Mouse (Mus musculus): ENCODE measurements around the gene Btbd35f4. TPM values are rescaled to one million over a fixed set of nuclear protein-coding genes. Genes with fewer than 3 reads are reported as not detected.
"Not testable (repeated sequence)": the region's sequence is repeated elsewhere in the genome, so short reads cannot be mapped to it uniquely, and the experiment has no call there.

Btbd35f4 gene
- not detected in 3 replicates for total RNA-seq (2017)

DNA sequence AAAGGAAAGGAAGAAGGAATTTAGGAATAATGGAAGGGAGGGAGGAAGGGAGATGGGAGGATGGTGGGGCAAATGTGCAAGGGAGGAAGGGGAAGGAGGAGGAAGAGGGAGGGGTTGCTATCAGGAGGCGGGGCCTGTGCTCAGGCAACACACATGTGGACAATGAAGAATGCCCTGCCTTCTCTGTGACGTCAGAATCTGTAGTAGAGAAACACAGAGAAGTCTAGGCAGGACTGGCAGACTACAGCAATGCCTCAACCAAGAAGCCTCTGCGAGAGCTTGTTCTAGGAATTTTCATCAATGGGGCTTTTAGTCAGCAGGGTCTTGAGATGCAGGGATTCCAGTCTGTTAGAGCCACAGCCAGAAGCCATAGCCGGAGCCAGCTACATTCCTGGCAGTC is at the start of gene Btbd35f4:
Btbd35f4 (plus strand) TSS at position 301 of the 400 bp plus-strand sequence.
- ATAC-seq (replicated peaks; ENCODE audit: insufficient number of reproducible peaks, low FRiP score, low TSS enrichment, poor library complexity, severe bottlenecking): not testable (repeated sequence)

DNA sequence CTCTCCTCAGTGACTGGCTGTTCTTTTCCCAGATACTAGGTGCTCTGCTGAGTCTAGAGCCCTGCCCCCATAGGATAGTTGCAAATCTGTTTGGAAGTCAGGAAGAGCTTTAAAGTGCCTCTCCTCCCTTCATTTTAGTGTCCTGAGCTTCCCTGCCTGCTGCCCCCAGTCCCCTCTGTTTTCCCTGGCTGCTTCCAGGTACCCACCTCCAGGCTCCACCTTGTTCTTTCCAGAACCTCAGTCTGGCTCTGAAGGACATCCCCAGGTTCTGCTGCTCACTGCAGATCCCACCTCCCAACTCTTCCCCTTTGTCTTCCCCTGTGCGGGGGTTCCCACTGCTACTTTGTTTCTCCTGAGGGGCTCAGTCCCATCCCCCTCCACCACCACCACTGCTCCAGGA is 39.7 kb downstream of the Btbd35f4 start:
- not testable (repeated sequence) for ATAC-seq (replicated peaks; ENCODE audit: insufficient number of reproducible peaks, low FRiP score, low TSS enrichment, poor library complexity, severe bottlenecking)

Other genes with a start within 250 kb of the Btbd35f4 start
- gene Btbd35f27, start 151.6 kb downstream of the Btbd35f4 start, total RNA-seq (2017): not detected in 3 replicates

Data from monocyte, adult 5-6 weeks (primary cell).